Mouse (Mus musculus) heart, embryonic 14.5 days (tissue): ENCODE measurements around the gene Smlr1. TPM values are rescaled to one million over a fixed set of nuclear protein-coding genes. Genes with fewer than 3 reads are reported as not detected.

ENCODE experiments used
- ATAC-seq: fragments of 200-750 bp; cut with Nextera tagmentation; 2 replicates; pipeline ENCODE4 v1.8.0; 2017; ENCODE audit warnings: low read depth, moderate TSS enrichment; ENCODE audit not compliant: insufficient number of reproducible peaks, insufficient read depth, low FRiP score
- H3K27ac ChIP-seq, 2 experiments: fragments of 200-500 bp in 1 of 2; fragments of 300-500 bp in 1 of 2; sonication (generic) in 1 of 2; replicated peaks in 1 of 2; 2 replicates each; pipeline ENCODE4 v1.5.1; 2012 to 2014; ENCODE audit warnings: low read depth in 2 of 2, low read length in 2 of 2, control low read depth in 1 of 2, mild to moderate bottlenecking in 1 of 2, mixed read lengths in 1 of 2; ENCODE audit not compliant: control insufficient read depth in 1 of 2, insufficient read depth in 1 of 2
- H3K27me3 ChIP-seq: fragments of 300-500 bp; sonication (generic); 2 replicates; pipeline ENCODE4 v1.6.1; 2014; ENCODE audit warnings: mild to moderate bottlenecking, low read length, control low read depth; ENCODE audit not compliant: control insufficient read depth, insufficient read depth
- H3K36me3 ChIP-seq: fragments of 300-500 bp; sonication (generic); 2 replicates; pipeline ENCODE4 v1.6.1; 2014; ENCODE audit warnings: mild to moderate bottlenecking, control low read depth, low read length, mixed read lengths; ENCODE audit not compliant: control insufficient read depth, insufficient read depth
- H3K4me1 ChIP-seq, 2 experiments: fragments of 200-500 bp in 1 of 2; fragments of 300-500 bp in 1 of 2; sonication (generic) in 1 of 2; 2 replicates each; pipeline ENCODE4 v1.6.1; 2012 to 2014; ENCODE audit warnings: low read length in 2 of 2, control low read depth in 1 of 2, mixed read lengths in 1 of 2; ENCODE audit not compliant: control insufficient read depth in 2 of 2, insufficient read depth in 2 of 2
- H3K4me2 ChIP-seq: fragments of 300-500 bp; sonication (generic); 2 replicates; pipeline ENCODE4 v1.6.1; 2014; ENCODE audit warnings: mild to moderate bottlenecking, low read length
- H3K4me3 ChIP-seq, 2 experiments: fragments of 200-500 bp in 1 of 2; fragments of 300-500 bp in 1 of 2; sonication (generic) in 1 of 2; 2 replicates each; pipeline ENCODE4 v1.5.1; 2012 to 2014; ENCODE audit warnings: low read length in 2 of 2, mild to moderate bottlenecking in 2 of 2, control low read depth in 1 of 2, low read depth in 1 of 2, moderate library complexity in 1 of 2; ENCODE audit not compliant: control insufficient read depth in 1 of 2, insufficient read depth in 1 of 2
- H3K9ac ChIP-seq: fragments of 300-500 bp; sonication (generic); 2 replicates; pipeline ENCODE4 v1.6.1; 2014; ENCODE audit warnings: mild to moderate bottlenecking, low read length
- H3K9me3 ChIP-seq: fragments of 300-500 bp; sonication (generic); 2 replicates; pipeline ENCODE4 v1.6.1; 2016; ENCODE audit warnings: low read length, control low read depth; ENCODE audit not compliant: control insufficient read depth
- WGBS: fragments of 180-500 bp; shearing (Covaris S2); extraction: QIAGEN DNeasy Blood & Tissue Kit; methylation state at CpG from one replicate; pipeline ENCODE4 v1.1.7; 2014; 5-methylcytosine and 5-hydroxymethylcytosine counted together
- polyA plus RNA-seq: library from polyadenylated mRNA; unstranded; fragments of >200 nt; fragmentation: Nextera tagmentation; extraction: Ambion mirVana; gene quantifications from 2 replicates; pipeline ENCODE4 v1.2.1, GENCODE M21; 2014

Smlr1 gene
- polyA plus RNA-seq, 1 experiment from 2014 or later: not detected

GRCm38 (mm10) chr10:25539146-25539770, 3.2 kb upstream of the Smlr1 start:
- peak; percentile 48; the same call in 1 of the 2 replicates for ATAC-seq
- Histone ChIP-seq H3K27me3 (no peaks in the 10 kb centered on the region), H3K36me3 (no peaks in the 10 kb centered on the region), H3K4me2 (peak overlapping the region; percentile 36), H3K27ac (peak overlapping the region; percentile 53 to 71), H3K4me1 (peaks cover 0 to 3% of the 10 kb centered on the region in 2 experiments; a peak in 2 of 4 replicates), H3K9ac (no peak overlapping the region), H3K4me3 (no peak overlapping the region), H3K9me3 (no peaks in the 10 kb centered on the region)
- WGBS: 29% methylated on average over 4 of the region's 4 CpGs

- no peak for ATAC-seq
- Histone ChIP-seq H3K4me1 (peaks cover 5 to 7% of the 10 kb centered on the region in 2 experiments), H3K36me3 (no peaks in the 10 kb centered on the region), H3K9me3 (no peaks in the 10 kb centered on the region), H3K27me3 (no peaks in the 10 kb centered on the region), H3K4me2 (no peak overlapping the region), H3K4me3 (no peak overlapping the region), H3K9ac (no peak overlapping the region), H3K27ac (peak overlapping the region in 1 of 2 experiments; percentile 53; a peak in 1 of 4 replicates)
- 73% methylated on average over 1 of the region's 1 CpGs for WGBS
Observed at GRCm38 (mm10) chr10:25538738-25539137, 2.7 kb upstream of the Smlr1 start.

GRCm38 (mm10) chr10:25536621-25537020, 554 bp upstream of the Smlr1 start:
- Histone ChIP-seq H3K9me3 (no peaks in the 10 kb centered on the region), H3K4me1 (peaks cover 13 to 15% of the 10 kb centered on the region in 2 experiments), H3K9ac (no peak overlapping the region), H3K27ac (no peak overlapping the region), H3K4me2 (no peak overlapping the region), H3K4me3 (no peak overlapping the region), H3K27me3 (no peaks in the 10 kb centered on the region), H3K36me3 (no peaks in the 10 kb centered on the region)
- WGBS: 89% methylated on average over 6 of the region's 6 CpGs
- no peak for ATAC-seq

GRCm38 (mm10) chr10:25534467-25534866, 1.6 kb downstream of the Smlr1 start:
- no peaks in the 10 kb centered on the region for H3K36me3 ChIP-seq
- H3K9ac ChIP-seq: no peak overlapping the region
- peaks cover 13 to 15% of the 10 kb centered on the region in 2 experiments for H3K4me1 ChIP-seq
- H3K27me3 ChIP-seq: no peaks in the 10 kb centered on the region
- ATAC-seq: no peak
- H3K4me3 ChIP-seq: no peak overlapping the region
- H3K27ac ChIP-seq: no peak overlapping the region
- H3K4me2 ChIP-seq: no peak overlapping the region
- no peaks in the 10 kb centered on the region for H3K9me3 ChIP-seq
- 89% methylated on average over 5 of the region's 5 CpGs for WGBS

GRCm38 (mm10) chr10:25533513-25534246, 2.4 kb downstream of the Smlr1 start:
- no peaks in the 10 kb centered on the region for H3K27me3 ChIP-seq
- H3K4me2 ChIP-seq: 0 out of 2 replicates have a peak overlapping the region, but pooled peaks have one; percentile 19
- H3K27ac ChIP-seq: no peak overlapping the region
- WGBS: 19% methylated on average over 9 of the region's 9 CpGs
- H3K9me3 ChIP-seq: no peaks in the 10 kb centered on the region
- H3K36me3 ChIP-seq: no peaks in the 10 kb centered on the region
- H3K9ac ChIP-seq: no peak overlapping the region
- peaks cover 13 to 15% of the 10 kb centered on the region in 2 experiments for H3K4me1 ChIP-seq
- ATAC-seq: no peak
- no peak overlapping the region for H3K4me3 ChIP-seq

GRCm38 (mm10) chr10:25533105-25533504, 3.0 kb downstream of the Smlr1 start:
- Histone ChIP-seq H3K4me3 (no peak overlapping the region), H3K4me2 (no peak overlapping the region), H3K9me3 (no peaks in the 10 kb centered on the region), H3K27me3 (no peaks in the 10 kb centered on the region), H3K9ac (no peak overlapping the region), H3K27ac (0 out of 4 replicates have a peak overlapping the region, but pooled peaks of 1 of the 2 experiments have one; percentile 8), H3K4me1 (peaks cover 13 to 15% of the 10 kb centered on the region in 2 experiments), H3K36me3 (no peaks in the 10 kb centered on the region)
- ATAC-seq: no peak
- 41% methylated on average over 2 of the region's 2 CpGs for WGBS

- Histone ChIP-seq H3K4me2 (no peak overlapping the region), H3K4me3 (no peak overlapping the region), H3K36me3 (no peaks in the 10 kb centered on the region), H3K4me1 (peaks cover 13 to 15% of the 10 kb centered on the region in 2 experiments), H3K9ac (no peak overlapping the region), H3K9me3 (no peaks in the 10 kb centered on the region), H3K27me3 (no peaks in the 10 kb centered on the region), H3K27ac (no peak overlapping the region)
- 72% methylated on average over 13 of the region's 13 CpGs for WGBS
- no peak for ATAC-seq
Observed at GRCm38 (mm10) chr10:25531335-25531734, 4.7 kb downstream of the Smlr1 start.
